Mouse (Mus musculus) gastrocnemius, adult 8-10 months (tissue): ENCODE results near the gene Rasd2. TPM values are rescaled to one million over a fixed set of nuclear protein-coding genes. Genes with fewer than 3 reads are reported as not detected.

Experiments
- DNase-seq, 2 experiments: peaks; one replicate each; pipeline ENCODE4 v3.0.0; 2022; ENCODE audit warnings: low spot score in 2 of 2
- total RNA-seq, 4 experiments: library from RNA; stranded (reverse); gene quantifications; 2 replicates each; pipeline ENCODE4 v1.2.4; 2022

The Rasd2 gene
- total RNA-seq = 100 to 1,000 TPM; 109 to 132 (median 120) TPM

DNA sequence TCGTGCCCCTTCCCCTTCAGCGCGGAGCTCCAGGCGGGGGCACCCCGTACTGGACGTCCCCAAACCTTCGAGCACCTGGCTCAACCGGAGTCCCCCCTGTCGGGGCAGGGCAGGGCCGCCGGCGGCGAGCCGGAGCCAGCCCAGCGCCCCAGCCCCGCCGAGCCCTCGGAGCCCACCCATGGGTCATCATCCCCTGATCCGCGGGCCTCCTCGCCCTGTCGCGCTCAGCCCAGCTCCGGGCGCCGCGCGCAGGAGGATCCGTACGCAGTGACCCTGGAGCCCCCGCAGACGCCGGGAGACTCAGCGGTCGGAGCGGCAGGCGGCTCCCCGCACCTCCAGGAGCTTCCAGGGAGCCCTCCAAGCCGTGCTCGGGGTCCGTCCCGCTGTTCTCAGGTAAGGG is at the start of gene Rasd2:
Gene Rasd2 (plus strand): TSS at position 259 of the 400 bp plus-strand sequence.
- DNase-seq = no peak

DNA sequence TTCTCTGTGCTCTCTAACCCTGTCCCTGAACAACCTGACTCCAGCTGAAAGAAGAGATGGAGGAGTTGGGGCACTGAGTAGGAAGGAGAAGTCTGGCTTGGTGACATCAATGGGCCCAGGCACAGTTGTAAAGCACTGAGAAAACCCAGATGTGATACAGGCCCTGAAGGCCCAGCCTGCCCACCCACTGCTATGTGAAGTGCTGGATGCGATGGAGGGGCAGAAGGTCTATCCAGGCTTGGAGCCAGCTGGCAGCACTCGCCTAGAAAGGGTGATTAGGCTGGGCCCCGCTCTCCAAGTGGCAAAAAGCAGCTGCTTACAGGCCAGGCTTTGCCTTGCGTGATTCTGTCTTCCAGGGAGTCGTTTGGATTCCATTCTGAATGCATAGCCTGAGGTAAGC is 44.4 kb upstream of the Rasd2 start:
- DNase-seq = no peak

DNA sequence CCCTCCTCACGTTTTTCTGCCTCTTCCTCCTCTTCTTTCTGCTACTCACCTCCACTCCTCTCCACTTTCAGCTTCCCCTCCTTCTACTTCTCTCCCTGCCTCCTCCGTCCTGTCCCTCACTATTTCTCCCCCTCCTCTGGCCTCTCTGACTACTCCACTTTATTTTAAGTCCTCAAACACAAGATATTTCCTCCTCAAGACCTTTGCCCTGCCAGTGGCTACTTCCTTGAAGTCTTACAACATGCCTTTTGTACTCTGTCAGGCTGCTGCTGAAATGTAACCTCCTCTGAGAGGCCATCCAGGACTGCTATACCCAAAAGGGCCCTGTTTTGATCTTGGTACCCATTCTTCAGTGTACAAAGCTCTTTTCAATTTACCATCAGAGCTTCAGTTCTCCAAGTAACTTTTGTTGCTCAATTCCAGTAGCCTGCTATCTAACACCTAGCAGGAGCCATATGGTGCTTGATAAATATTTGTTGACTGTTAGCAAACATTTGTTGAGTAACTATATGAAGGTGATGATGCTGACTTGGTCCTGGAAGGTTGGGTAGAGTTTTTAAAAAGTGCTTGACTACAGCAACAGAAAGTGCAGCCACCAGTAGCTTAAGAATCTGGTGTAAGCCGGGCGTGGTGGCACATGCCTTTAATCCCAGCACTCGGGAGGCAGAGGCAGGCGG is 41.6 kb upstream of the Rasd2 start:
- no peak for DNase-seq

DNA sequence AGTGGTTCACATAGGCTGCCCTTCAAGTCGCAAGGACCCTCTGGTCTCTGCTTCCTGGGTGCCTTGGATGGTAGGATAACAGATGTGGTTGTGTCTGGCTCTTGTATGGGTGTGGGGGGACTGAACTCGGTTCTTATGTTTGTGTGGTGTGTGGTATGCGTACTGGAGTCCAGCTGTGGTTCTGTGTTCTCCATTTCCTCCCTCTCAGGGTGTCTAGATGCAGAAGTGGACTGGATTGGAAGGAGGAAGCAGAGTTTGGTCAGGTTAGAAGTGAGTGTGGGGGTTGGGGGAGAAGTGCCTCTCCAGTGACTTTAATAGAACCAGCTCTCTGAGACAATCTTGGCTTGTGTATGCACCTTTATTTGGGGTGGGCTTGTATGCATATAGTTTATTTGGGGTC is 20.7 kb upstream of the Rasd2 start:
- DNase-seq = no peak

DNA sequence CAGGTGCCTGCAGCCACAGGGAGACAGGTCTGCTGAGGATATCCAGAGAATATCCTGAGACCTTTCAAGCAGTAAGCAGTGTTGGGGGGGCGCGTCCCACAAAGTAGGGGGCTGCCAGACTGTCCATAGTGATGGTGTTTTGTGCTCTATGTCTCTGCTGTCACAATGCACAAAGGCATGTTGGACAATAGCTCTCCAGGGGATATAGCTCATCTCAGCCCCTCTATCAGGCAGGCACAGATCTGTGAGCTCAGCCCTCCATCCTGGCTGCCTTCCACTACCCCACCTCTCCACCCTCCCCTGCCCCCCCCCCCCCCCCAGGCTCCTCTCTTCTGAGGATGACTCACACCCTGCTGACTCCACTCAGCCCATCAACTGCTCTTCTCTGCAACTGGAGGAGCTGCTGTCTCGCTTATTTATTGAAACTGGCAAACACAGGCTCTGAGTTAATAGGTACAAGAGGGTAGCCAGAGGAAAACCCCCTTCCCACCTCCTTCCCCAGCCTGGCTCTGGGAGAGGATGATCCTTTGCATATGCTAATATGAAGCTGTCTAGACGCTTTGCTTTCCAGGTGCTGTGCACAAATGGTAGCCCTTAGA is 19.2 kb upstream of the Rasd2 start:
- DNase-seq = no peak

DNA sequence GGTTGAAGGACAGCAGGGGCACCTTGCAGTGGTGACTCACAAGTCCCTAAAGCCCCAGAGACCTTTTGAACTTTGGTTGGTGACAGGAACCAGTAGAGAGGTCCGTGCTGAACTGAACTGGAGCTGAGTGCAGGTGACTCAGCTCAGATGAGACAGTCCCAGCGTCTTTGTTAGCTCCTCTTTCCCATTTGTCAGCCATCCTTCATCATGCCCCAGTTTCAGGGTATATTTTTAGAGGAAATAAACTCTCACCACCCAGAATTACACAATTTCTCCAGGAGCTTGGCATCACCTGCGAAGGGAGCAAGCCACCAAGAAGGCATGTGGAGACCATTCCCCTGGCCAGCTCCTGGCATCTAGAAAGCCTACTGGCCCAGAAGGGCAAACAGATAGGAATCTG is 16.6 kb upstream of the Rasd2 start:
- no peak for DNase-seq

DNA sequence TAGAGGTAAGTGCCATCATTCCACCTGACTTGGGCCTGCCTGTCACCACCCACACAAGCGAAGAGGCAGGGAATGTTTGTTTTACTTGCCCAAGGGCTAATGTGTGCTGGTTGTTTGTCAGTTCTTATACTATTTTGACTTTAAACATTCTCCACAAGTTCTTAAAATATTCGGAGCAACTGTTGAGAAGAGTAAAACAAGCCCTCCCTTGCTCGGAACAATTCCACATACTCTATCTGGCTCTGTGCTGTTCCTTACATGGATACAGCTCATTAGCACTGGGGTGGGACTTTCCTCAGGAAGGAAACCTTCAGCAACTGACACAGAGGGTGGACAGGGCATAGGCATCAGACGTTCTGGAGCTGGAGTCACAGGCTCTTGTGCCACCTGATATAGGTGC is 15.9 kb upstream of the Rasd2 start:
- no peak for DNase-seq

DNA sequence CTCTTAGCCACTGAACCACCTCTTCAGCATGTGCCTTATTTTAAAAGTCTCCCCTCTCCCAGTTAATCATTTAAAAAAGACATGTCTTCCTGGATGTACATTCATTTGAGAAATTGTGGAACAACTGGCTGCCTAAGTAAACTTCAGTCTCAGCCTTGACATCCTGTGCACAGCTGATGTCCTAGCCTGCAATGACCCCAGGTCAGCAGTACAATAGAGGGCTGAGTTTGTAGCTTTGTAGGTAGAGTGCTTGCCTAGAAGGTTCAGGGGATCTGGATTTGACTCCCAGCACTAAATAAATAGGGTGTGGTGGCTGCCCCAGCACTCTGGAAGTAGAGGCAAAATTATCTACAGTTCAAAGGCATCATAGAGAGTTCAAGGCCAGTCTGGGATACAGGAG is 15.4 kb upstream of the Rasd2 start:
- no peak for DNase-seq

DNA sequence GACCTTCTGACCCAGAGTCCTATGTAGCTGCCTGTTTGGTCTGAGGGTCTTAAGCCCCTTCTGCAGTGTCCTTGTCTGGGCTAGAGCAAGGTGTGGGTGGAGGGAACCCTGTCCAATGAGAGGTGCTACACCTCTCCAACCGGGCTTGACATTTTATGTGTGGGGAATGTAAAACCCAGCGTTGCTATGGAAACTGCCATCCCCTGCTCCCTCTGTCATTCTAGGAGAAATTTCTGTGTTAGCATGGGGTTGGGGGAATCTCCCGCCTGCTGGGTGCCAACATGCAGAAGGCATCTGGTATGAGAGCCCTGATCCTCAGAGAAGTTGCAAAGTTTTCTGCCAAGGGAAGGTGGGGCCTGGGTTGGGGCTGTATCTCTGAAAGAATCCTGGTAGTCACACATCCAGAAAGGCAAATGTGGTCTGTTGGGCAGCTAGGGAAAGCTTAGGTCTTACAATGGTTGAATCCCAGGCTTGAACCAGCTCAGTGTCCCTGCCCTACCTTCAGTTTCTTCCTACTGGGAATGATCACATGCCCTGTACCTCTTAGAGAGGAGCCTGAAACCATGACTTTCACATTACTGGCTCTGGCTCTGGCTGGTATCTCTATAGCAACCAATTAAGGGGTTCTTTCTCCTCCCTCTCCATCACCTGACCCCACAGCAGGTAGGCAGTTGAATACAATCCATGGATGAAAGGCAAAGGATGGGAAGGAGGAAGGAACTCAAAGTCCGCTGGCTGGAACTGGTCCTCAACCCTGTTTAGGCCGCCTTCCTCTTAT is 14.6 kb upstream of the Rasd2 start:
- DNase-seq = no peak

DNA sequence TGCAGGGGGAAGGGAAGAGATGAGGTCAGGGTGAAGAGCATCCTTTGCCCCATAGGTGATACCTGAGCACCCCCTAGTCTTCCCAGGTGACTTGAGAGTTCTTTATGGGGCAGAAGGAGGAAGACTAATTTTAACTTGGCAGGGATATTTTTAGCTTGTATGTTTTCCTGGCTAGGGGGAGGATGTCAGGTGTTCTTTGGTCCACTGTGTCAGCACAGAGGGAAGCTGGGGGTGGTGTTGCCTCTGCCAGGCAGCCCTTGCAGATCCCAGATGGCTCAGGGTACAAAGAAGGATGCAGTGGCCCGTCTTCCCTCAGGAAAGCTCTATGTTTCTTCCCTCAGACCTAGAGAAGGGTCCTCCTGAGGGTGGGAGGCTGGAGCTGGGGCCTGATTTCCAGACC is 13.8 kb upstream of the Rasd2 start:
- no peak for DNase-seq

DNA sequence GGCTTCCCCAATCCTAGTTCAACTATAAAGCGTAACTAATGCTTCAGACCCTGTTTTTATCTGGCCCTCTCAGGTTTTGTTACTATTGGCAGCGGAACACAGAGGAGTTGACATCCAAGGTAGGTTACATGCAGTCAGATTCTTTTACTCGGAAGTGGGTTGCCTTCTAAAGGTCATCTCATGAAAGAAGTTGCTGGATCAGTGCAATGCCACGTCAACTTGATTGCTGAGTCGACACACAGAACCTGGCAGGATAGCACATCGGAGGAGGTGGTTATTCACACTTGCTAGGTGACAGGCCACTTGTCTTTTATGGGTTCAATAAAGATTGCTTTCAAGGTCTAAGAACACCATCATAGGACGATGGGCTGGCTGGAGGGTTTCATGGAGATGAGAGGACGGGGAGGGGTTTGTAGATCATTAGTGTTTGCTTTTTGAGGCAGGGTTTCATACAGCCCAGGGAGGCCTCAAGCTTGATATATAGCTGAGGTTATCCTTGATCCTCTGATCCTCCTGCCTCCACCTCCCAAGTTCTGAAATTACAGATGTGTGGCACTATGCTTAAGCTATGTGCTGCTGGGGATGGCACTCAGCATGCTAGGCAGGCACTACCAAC is 11.6 kb upstream of the Rasd2 start:
- DNase-seq = peak in 1 of 2 experiments; percentile 39

DNA sequence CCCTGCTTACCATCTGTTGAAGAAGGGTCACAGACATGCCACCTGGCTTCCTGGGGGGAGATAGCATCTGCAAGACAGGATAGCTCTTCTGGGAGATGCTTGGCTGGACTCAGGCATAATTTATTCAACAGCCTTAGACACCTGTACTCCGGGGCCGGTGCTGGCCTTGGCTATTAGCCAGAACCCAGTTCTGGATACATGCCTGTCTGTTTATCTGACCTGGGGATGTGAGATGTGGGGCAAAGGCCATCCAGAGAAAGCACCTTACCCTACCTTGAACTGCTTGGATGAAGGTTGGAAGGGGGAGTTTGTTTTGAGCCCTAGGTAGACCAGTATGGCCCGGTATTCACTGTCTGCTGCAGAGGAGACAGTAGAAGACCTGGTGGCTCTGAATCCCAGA is 10.8 kb upstream of the Rasd2 start:
- no peak for DNase-seq

DNA sequence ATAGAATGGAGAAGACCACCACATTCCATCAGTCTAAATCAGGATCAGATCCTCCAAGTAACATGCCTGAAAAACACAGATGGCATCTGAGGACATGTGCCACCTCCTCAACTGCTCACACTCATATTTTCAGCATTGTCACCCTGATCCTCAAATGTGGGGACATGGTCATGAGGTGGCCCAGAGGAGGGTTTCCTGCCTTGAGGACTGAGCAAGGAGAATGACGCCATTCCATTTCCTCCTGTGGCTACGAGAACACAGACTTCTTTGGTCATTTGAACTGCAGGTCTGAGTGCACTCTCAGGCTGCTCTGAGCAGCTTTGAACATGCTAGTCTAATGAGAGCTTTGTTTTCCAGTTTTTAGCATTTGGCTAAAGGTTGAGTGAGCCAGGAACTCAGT is 10.3 kb upstream of the Rasd2 start:
- DNase-seq = no peak

DNA sequence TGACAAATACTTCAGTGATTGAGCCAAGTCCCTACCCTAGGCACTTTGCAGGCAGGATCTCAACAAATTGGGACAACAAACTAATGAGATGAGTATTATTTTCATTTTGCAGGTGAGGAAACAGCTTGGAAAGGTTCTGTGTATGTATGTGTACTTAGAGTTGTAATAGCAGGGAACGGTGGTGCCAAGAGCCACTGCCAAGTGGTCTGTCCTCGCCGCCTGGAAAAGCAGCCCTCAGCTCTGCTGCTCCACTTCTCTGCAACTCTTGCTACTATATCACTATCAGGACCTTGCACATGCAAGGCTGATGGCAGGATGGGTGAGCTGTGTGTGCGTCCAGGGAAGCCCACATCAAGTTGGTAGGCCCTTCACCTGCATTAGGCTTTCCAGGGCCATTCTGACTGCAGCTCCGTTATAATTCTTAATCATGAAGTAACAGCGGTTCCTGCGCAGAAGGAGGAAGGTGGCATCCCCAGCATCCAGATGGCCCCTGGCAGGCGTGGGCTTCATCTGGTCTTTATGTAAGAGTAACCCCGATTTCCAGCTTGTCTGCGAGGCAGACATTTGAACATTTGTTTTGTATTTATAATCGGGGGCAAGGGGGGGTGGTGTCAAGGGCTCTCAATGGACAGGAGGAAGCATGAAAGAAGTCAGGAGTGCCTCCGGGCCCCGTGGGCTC is 9.4 kb upstream of the Rasd2 start:
- DNase-seq = no peak

DNA sequence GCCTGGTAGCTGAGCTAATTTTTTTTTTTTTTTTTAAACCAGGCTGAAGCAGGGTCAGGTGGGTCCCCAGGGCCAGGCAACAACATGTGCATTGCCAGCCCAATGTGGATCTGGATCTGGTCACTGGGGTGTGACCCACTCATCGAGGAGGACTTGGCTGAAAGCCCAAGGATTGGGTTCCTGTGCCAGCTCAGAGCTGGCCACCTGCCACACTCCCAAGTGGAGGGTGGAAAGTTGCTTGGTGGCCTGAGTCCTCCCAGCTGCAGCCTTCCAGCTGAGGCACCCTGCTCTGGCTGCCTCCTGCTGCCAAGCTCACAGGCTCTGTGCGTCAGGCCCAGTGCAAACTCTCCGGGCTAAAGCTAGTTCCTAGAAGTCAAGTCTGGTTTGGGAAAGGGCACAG is 2.3 kb upstream of the Rasd2 start:
- peak in 1 of 2 experiments; percentile 48 for DNase-seq

DNA sequence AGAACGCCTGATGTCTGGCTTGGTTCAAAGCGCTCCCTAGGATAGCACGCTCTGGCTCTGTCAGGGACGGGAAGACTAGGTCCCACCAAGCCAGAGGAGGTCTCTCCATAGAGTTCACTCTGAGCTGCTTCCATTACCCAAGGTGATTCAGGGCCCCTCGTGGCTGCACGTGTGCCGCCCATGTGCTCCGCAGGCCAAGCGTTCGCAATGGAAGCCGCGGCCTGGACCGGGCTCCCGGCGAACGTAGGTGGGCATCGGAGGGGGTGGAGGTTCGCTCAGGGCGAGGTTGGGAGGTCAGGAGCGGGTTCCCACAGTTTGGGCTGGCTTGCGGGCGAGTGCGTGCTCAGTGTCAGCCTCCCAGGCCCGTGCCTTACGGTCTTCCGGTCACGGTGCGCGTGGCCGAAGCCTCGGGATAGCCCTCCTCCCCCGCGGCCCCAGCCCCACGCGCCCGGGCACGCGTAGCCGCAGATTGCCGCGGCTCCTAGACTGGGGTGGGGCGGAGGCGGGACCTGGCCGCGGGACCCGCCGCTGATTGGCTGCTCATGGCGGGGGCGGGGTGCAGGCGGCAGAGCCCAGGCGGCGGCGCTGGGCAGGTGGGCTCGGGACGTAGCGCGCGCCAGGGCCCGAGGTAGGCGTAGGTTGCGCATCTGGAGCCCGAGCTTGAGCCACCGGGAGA is 975 bp upstream of the Rasd2 start:
- DNase-seq = peak; percentile 80 to 81

DNA sequence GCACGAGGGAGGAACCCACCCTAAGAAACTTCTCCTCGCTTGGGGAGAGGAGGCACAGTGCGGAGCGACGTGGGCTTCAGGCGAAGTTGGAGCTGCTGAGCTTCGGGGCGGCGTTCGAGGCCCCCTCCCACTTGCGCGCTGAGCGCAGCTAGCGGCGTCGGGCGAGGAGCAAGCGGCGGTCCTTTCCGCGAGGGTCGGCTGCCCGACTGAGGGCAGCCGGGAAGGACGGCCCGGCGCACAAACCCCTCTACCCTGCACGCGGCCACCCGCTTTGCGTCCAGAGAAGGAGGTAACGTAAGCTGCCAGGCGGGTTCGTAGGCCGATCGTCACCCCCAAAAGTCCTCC is 465 bp upstream of the Rasd2 start:
- no peak for DNase-seq

DNA sequence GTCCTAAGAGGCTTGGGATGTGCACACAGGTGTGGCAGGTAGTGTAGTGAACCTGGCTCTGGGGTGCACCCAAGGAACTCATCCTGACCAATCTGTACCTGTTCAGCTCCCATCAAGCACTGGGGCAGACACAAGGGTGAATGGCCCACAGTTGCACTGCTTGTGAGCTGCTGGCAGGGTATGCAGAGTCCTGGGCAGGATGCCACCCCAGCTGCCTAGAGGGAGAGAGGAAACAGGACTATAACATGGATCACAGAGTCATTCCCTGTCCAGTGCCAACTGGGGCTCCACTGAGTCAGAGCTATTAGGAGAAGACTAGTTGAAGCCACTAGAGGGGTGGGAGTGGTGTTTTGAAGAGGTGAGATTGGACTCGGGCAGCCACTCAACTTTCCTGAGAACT is 1.3 kb downstream of the Rasd2 start:
- DNase-seq = peak; percentile 54 to 74

DNA sequence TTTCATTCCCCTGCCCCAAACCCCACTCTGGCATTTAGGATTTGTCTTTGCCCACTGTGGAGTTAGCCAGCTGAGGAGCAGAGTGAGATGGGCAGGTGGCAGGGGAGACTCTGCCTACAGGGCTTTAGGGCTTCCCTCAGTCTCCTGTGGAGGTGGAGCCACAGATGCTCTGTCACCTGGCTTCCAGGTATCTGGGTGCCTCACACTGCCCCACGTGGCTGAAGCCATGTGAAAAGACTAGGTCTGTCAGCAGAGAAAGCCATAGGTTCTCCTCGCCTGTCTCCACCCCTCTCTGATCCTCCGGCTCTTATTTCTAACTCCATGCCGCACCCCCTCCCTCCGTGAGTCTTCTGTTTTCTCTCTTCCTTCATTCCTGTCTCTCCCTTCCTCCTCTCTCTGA is 2.2 kb downstream of the Rasd2 start:
- no peak for DNase-seq

DNA sequence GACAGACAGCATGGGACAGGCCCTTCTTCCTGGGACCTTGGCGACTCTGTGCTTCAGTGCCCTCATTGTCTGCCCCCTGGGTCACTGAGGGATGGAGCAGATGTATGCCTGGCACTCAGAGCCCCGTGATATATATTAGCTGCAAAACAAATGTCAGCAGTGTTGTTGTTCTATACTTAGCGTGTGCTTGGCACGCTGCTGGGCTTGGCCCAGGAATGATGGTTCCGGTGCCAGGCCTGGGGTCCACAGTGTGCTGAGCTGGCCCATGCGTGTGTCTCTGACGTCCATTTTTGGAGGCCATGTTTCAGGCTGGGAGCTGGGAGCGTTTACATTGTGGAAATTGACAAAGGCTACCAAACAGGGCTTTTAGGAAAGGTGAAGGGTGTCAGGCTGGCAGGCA is 3.1 kb downstream of the Rasd2 start:
- no peak for DNase-seq

DNA sequence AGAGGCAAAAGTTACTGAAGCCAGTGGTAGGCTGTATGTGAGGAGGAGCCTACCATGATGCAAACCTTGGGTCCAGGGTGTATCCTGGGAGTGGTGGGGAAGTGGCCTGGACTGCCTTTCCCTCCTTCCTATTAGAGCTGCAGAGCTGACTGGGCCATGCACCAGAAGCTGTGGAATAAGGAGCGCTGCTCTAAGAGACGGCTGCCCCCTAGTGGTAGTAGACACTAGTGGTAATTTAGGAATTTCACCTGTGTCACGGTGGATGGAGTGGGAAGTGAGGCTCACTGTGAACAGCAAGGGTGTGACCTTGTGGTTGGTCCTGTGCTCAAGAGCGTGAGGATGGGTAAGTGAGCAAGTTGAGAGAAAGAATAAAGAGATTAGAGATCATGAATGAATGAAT is 4.2 kb downstream of the Rasd2 start:
- peak in 1 of 2 experiments; percentile 50 for DNase-seq
